Mouse (Mus musculus): Measurements from ENCODE around the gene Gng4.
"Not testable (repeated sequence)": the region's sequence is repeated elsewhere in the genome, so short reads cannot be mapped to it uniquely, and the experiment has no call there.

Gng4 gene

DNA sequence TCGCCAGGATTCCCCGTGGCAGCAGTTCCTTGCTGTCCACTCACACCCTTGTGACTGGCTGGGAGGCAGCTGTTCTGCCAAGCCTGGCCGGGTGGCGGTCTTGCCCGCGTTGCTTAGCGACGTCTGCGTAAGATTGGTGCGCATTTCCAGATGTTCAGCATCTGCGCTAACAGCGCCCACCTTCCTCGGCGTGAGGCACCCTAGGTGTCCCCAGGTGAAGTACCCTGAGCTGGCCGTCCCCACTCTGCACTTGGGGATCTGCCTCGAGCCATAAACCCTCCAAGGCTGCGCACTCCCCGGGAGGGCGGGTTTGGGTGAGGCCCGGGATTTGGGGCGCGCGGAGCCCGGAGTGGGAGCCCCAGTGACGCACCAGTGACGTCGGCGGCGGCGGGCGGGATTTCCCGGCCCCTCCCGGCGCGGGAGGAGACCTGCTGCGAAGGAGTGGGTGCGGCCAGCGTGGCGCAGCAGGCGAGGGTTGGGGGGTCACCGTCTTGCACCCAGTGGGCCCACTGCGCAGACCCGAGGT lies at the start of gene Gng4:
Gene Gng4, plus strand, starts transcription at position 166 of the 526 bp plus-strand sequence.
- in situ Hi-C loops (cut with MboI), result no loop called here

DNA sequence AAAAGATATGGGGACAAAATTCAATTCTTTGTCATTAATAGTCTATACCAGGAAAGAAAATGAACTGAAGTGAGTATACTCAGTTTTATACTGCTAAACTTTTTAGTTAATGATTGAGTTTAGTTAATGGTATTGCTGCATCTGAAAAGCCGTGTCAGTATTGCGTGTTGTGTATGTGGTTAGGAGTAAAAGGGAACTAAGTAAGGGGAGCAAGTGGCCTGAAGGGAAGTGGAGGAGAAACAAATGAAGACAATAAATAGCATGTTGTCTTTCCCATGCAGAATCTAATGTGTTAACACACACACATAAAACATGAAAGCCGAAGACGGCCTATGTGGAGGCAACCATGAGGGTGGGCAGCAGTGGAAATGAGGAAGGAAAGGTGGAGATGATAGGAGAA lies 44.6 kb upstream of the Gng4 start:
- in situ Hi-C loops (cut with MboI), result no loop called here

- in situ Hi-C loops (cut with MboI), result no loop called here
Observed at GRCm38 (mm10) chr13:13745911-13746310, 37.9 kb upstream of the Gng4 start.

- in situ Hi-C loops (cut with MboI), result no loop called here
Observed at GRCm38 (mm10) chr13:13775778-13776494, 7.9 kb upstream of the Gng4 start.

DNA sequence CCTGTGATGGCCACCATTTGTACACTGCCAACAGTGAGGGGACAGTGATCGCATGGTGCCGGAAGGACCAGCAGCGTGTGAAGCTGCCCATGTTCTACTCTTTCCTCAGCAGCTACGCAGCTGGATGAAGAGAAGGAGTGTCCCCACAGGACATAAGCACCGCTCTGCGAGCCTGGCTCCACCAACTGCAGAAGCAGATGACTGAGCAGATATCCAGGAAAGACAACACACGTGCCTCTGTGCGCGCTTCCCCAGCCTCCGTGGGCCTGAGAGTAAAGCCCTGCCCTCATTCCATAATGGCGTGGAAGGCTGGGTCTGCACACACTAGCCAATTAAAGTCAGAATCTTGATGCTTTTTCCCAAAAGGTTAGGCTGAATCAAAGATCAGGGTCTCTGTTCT lies 6.8 kb upstream of the Gng4 start:
- in situ Hi-C loops (cut with MboI), result no loop called here

GRCm38 (mm10) chr13:13777696-13778095 lies 6.2 kb upstream of the Gng4 start:
- in situ Hi-C loops (cut with MboI), result no loop called here

- in situ Hi-C loops (cut with MboI), result no loop called here
Observed at GRCm38 (mm10) chr13:13778837-13779458, 4.9 kb upstream of the Gng4 start.

DNA sequence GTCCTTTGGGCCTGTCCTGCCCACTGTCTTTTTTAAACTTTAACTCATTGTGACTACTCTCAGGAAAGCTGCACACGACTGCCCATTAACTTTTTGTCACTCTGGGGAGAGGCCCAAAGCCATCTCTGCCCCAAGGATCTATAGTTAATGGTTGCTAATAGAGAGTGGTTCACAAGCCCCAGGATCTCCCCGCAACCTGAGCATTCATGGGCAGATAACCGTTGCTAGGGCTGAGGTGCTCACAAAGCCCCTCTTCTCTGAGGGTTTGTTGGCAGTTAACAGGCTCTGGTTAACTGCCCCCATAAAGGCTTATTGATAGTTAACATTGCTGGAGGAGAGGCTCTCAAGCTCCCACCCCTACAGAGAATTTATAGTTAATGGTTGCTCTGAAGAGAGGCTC lies 3.6 kb upstream of the Gng4 start:
- in situ Hi-C loops (cut with MboI), result no loop called here

DNA sequence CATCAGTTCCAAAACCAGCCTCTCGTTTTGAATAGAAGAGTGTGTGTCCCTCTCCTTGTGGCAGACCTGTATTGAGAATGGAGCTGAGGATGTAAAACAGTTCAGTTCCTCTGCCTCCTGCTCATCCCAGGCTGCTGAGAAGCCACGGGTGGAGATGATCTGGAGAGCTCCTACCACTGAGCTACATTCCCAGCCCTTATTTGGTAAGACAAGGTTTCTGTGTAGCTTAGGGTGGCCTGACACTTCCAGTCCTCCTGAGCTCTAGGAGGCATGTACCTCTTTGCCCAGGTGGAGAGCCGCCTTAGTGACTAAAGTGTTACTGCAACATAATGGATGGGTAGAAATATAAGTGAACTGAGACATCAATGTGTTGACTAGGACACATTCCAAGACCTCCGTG lies 2.8 kb upstream of the Gng4 start:
- in situ Hi-C loops (cut with MboI), result no loop called here

GRCm38 (mm10) chr13:13783296-13783695 lies 563 bp upstream of the Gng4 start:
- in situ Hi-C loops (cut with MboI), result no loop called here

- in situ Hi-C loops (cut with MboI), result no loop called here
Observed at GRCm38 (mm10) chr13:13784420-13784936, 619 bp downstream of the Gng4 start.

DNA sequence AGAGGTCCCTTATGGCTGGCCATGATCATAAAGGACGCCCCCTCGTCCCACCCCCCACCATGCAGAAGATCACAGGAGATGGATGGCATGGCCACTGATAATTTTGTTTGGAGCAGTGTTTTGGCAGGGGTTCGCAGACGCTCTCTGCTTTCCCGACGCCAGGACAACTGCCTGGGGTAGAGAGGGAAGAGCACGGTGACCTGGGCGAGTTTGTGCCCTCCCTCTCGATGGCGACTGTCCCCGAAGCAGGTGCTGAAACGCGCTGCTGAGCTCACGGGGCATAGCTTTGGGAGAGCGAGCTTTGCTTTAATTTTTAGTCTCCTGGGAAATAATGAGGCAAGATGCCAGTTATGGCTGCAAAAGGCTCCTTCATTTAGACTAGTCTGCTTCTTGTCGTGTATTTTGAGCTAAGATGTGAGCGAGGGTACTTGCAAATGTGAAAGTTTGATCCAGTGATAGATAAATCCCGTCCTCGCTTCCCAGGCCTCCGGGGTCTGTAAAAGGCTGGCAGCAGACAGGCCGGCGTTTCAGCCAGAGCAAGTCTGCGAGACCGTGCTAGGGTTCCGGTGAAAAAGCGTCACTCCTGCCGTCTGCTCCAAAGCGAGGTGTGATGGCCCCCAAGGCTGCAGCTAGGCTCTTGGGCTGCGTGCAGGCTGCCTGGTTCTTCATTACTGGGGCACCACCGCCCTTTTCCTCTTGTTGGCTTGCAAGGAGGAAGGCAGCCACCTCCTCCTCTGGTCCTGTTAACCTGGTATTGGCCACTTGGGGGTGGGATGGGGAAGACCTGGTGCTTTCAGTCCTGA lies 1.3 kb downstream of the Gng4 start:
- in situ Hi-C loops (cut with MboI), result no loop called here

- in situ Hi-C loops (cut with MboI), result no loop called here
Observed at GRCm38 (mm10) chr13:13786971-13787370, 3.1 kb downstream of the Gng4 start.

DNA sequence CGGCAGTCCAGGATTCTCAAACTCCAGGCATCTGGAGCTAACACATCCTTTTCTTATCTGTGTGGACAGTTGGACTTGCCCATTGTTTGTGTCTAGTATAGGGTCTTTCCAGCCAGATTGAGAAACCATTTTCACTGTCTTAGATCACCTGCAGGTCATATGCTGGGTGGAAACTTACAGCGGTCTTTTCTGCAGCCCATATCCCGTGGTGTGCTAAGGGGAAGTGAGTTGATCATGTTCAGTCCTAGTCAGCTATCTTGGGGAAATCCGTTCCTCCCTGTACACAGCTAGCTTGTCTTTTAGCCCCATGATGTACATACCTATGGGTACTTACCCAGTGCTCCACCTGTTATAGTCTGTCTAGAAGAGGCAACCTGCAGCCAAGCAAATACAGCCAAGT lies 4.2 kb downstream of the Gng4 start:
- in situ Hi-C loops (cut with MboI), result no loop called here

DNA sequence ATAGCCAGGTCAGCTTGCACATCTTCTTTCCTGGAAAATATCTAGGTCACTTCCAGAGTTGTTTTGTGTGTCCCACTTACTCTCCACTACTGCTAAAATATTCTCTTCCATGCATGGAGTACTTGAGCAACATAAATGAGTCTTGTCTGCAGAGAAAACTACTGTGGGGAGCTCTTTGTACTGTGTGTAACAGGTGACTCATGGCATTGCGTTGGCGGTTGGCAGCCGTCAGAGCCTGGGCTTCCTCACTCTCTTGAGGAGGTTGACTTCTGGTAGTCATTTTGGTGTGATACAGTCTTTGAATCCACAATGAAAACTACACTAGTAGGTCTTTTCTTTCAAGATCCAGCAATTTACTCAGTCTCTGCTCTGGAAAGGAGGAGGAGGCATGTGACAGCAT lies 8.1 kb downstream of the Gng4 start:
- in situ Hi-C loops (cut with MboI), result no loop called here

DNA sequence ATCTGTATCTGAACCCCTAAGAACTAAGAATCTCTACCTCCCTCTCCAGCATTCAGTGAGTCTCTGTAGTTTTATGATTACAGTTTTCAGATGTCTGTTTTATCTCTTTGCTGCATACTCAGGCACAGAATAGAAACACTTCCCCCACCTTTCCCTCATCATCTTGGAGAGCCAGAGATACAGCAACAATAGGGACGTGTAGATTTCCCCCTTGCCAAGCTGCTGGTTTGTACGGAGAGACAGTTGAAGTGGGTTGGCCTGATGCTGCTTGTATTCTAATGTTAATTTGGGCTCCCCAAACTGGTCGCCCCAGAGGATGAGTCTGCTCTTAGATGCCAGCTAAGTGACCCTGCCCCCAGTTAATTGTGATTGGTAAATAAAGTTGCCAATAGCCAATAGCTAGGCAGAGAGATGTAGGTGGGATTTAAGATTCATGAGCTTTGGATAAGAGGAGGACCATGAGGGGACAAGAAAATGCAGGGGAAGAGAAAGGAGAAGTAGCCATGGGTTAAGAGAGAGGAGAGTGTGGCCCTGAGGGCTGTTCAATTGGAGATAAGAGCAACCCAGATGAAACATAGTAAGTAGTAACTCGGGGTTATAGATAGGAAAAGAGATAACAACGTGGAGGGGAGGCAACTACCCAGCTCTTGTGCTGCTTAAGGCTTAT lies 11.4 kb downstream of the Gng4 start:
- in situ Hi-C loops (cut with MboI), result no loop called here

- in situ Hi-C loops (cut with MboI), result no loop called here
Observed at GRCm38 (mm10) chr13:13796082-13796481, 12.2 kb downstream of the Gng4 start.

- in situ Hi-C loops (cut with MboI), result not testable (repeated sequence)
Observed at GRCm38 (mm10) chr13:13797816-13798215, 14.0 kb downstream of the Gng4 start.

GRCm38 (mm10) chr13:13798775-13799174 lies 14.9 kb downstream of the Gng4 start:
- in situ Hi-C loops (cut with MboI), result no loop called here

- in situ Hi-C loops (cut with MboI), result no loop called here
Observed at GRCm38 (mm10) chr13:13808337-13809132, 24.7 kb downstream of the Gng4 start.

- in situ Hi-C loops (cut with MboI), result no loop called here
Observed at GRCm38 (mm10) chr13:13810885-13811284, 27.0 kb downstream of the Gng4 start.
